Mouse (Mus musculus) activated CD4-positive, CD25-positive, alpha-beta regulatory T cell, adult 4 months (primary cell): ENCODE data around the gene Scgn. TPM values are rescaled to one million over a fixed set of nuclear protein-coding genes. Genes with fewer than 3 reads are reported as not detected.

Experiments
- ATAC-seq: one replicate; pipeline ENCODE4 v1.8.0; 2017
- polyA plus RNA-seq, 2 experiments: library from polyadenylated mRNA; unstranded; fragments of 100-300 nt; shearing (Covaris generic); gene quantifications; one replicate each; pipeline ENCODE4 v1.2.1; 2017

Gene Scgn
- polyA plus RNA-seq, 2 experiments from 2014 or later: not detected

- no peak for ATAC-seq
Measured at GRCm38 (mm10) chr13:23934211-23934520, 56.8 kb downstream of the Scgn start, which contains the start of gene Hist1h2aa. TSS of gene Hist1h2aa (plus strand) at chr13:23934462.

- ATAC-seq: no peak
Measured at GRCm38 (mm10) chr13:23933421-23934210, 57.4 kb downstream of the Scgn start, which contains the start of gene Hist1h2ba. TSS of gene Hist1h2ba (minus strand) at chr13:23934156.

GRCm38 (mm10) chr13:23930904-23931303 lies 60.1 kb downstream of the Scgn start:
- ATAC-seq: no peak

GRCm38 (mm10) chr13:23930461-23930860 lies 60.6 kb downstream of the Scgn start:
- ATAC-seq: no peak

GRCm38 (mm10) chr13:23928637-23929036 lies 62.4 kb downstream of the Scgn start:
- ATAC-seq: no peak

- no peak for ATAC-seq
Measured at GRCm38 (mm10) chr13:23925792-23926191, 65.2 kb downstream of the Scgn start.

- no peak for ATAC-seq
Measured at GRCm38 (mm10) chr13:23917674-23918073, 73.3 kb downstream of the Scgn start.

- ATAC-seq: no peak
Measured at GRCm38 (mm10) chr13:23916132-23916531, 74.9 kb downstream of the Scgn start.

GRCm38 (mm10) chr13:23914376-23915167 lies 76.4 kb downstream of the Scgn start, which contains the start of gene Slc17a4:
TSS of gene Slc17a4 (minus strand) at chr13:23915009.
- ATAC-seq: no peak

GRCm38 (mm10) chr13:23913791-23914306 lies 77.2 kb downstream of the Scgn start:
- ATAC-seq: no peak

- ATAC-seq: no peak
Measured at GRCm38 (mm10) chr13:23911335-23911734, 79.7 kb downstream of the Scgn start.

GRCm38 (mm10) chr13:23910121-23910520 lies 80.9 kb downstream of the Scgn start:
- no peak for ATAC-seq

GRCm38 (mm10) chr13:23906906-23907305 lies 84.1 kb downstream of the Scgn start:
- ATAC-seq: no peak

Other genes starting within 250 kb of the Scgn start
- gene Hist1h3c, start 245.6 kb downstream of the Scgn start, polyA plus RNA-seq: 1 to 10 TPM in 1 of 2 experiments, not detected in 1; 2.4 TPM
- gene Hist1h2bb, start 244.5 kb downstream of the Scgn start, polyA plus RNA-seq: under 1 TPM in 1 of 2 experiments, not detected in 1; 0.73 TPM
- gene Hist1h2ab, start 240.1 kb downstream of the Scgn start, polyA plus RNA-seq: 1 to 10 TPM; 9.5 to 10.0 TPM
- not detected for gene Hist1h3b, start 238.9 kb downstream of the Scgn start, polyA plus RNA-seq
- 1 to 10 TPM in 1 of 2 experiments, not detected in 1; 2.8 TPM for gene Hist1h4b, start 234.2 kb downstream of the Scgn start, polyA plus RNA-seq
- 1 to 10 TPM in 1 of 2 experiments, not detected in 1; 3.1 TPM for gene Hist1h4a, start 230.0 kb downstream of the Scgn start, polyA plus RNA-seq
- 1 to 10 TPM in 1 of 2 experiments, under 1 TPM in 1; 0.73 to 1.7 TPM for gene Hist1h3a, start 228.8 kb downstream of the Scgn start, polyA plus RNA-seq
- 1 to 10 TPM; 5.1 to 7.8 TPM for gene Hist1h1a, start 227.5 kb downstream of the Scgn start, polyA plus RNA-seq
- gene Trim38, start 221.3 kb downstream of the Scgn start, polyA plus RNA-seq: not detected
- not detected for gene Slc17a2, start 184.2 kb downstream of the Scgn start, polyA plus RNA-seq
- gene Slc17a3, start 151.8 kb downstream of the Scgn start, polyA plus RNA-seq: not detected
- gene Slc17a1, start 123.5 kb downstream of the Scgn start, polyA plus RNA-seq: not detected
- not detected for gene Slc17a4, start 76.2 kb downstream of the Scgn start, polyA plus RNA-seq
- not detected for gene Hist1h2ba, start 57.1 kb downstream of the Scgn start, polyA plus RNA-seq
- gene Hist1h2aa, start 56.8 kb downstream of the Scgn start, polyA plus RNA-seq: not detected